Mouse (Mus musculus): Measurements from ENCODE around the gene Mt4.

Mt4 gene

DNA sequence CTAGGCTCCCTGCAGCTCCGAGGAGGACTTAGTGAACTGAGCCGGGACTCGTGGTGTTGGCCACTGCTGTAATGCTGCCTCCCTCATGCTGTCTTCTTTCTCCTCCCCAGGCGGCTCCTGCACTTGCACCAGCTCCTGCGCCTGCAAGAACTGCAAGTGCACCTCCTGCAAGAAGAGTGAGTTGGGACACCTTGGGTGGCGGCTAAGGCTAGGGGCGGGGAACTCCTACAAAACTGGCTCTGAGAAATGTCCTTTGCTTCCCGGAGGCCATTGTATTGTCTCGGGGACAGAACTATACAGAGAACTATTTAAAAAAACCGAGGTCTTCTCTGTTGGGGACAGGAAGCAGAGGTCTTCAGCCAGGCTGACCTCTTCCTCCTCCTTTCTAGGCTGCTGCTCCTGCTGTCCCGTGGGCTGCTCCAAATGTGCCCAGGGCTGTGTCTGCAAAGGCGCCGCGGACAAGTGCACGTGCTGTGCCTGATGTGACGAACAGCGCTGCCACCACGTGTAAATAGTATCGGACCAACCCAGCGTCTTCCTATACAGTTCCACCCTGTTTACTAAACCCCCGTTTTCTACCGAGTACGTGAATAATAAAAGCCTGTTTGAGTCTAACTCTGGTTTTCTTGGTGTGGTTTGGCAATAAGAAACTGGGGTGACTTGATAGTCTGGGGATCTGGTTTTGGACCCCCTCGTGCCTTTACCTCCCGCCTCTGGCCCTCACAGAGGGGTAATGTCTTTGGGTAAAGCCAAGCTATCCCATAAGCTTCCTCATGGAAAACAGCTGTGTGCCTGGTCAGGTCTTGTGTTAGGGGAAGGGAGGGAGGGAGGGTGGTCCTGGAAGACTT lies 42.9 kb downstream of the Mt4 start:
- DNase-seq = peak; percentile 23 to 40

DNA sequence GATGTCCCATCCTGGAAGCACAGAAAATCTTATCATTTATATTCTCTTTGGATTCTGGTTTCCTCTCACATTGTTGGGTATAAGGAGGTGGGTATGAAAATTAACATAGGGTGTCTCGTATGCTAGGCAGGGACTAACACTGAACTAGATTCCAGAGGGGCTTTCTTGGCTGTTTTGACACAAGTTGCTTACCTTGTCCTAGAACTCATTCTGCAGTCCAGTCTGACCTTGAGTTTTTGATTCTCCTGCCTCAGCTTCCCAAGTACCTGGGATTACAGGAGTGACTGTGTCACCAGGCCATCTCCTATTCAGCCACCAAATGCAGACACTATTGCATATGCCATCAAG lies 43.5 kb downstream of the Mt4 start:
- no peak for DNase-seq

DNA sequence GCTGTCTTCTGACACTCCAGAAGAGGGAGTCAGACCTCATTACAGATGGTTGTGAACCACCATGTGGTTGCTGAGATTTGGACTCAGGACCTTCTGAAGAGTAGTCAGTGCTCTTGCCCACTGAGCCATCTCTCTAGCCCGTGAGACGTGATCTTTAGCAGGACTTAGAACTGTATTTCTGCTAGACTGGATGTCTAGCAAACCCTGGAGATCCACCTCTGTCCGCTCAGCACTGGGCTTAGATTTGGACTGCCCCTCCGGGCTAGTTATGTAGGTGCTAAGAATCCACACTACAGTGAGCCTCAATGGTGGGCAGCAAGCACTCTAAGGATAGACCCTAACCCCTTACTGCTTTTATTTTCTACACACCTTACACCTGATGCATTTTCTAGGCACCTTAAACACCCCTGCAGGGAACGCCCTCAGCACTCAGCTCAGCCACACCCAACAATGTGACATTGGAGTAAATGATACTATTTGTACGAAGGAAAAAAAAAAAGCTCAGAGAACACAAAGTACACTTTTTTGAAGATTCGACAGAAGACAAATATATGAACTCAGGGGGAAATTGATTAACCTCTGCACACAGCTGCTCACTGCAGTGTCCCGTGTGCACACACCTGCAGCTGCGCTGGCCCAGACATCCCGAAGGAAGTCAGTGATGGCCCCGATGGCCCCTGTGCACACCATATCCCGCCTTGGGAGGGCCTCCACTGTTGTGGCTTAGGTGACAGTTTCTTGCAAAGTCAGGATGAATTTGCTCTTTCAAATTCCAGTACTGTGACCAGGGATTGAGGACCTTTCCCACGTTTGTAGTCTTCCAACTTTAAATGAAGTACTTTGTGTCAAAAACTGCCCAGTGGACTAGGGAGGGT lies 45.3 kb downstream of the Mt4 start:
- no peak for DNase-seq

DNA sequence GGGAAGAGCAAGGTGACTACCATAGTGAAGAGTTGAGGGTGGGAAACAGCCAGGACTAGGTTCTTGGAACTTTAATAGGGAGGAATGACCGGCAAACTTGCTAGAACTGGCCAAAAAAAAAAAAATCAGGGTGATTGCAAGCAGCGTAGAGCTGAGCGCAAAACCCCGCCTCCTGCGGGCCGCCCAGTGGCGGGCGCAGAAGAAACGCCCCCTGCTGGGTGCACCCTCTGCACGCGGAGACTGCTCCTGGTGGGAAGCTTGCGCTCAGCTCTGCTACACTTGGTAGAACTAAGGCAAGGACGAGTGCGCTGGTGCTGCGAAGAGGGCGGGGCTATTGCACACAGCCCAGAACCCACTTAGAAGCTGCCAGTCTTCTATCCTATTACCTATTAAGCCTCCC lies 46.1 kb downstream of the Mt4 start:
- DNase-seq = peak; percentile 86 to 91

DNA sequence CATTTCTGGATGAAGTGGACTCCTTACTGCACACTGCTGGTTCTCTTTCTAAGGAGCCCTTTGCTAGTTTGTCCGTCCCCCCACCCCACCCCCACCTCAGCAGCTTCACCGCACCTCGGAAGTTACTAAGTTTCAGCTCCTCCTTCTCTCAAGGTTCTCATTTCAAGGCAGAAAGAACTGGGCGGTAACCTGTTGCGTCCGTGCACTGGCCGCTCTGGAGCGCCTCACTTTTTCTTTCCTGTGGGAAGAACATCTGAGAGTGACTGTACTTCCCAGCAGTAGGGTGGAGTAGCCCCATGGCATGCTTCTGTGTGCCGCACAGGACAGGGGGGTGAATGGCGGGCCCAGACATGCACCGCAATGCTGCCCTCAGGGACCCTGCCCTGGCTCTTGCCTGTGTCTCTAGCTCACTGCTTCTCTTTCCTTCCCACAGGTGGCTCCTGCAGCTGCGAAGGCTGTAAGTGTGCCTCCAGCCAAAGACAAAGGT lies 47.4 kb downstream of the Mt4 start:
- DNase-seq = peak in 1 of 2 experiments; percentile 18

DNA sequence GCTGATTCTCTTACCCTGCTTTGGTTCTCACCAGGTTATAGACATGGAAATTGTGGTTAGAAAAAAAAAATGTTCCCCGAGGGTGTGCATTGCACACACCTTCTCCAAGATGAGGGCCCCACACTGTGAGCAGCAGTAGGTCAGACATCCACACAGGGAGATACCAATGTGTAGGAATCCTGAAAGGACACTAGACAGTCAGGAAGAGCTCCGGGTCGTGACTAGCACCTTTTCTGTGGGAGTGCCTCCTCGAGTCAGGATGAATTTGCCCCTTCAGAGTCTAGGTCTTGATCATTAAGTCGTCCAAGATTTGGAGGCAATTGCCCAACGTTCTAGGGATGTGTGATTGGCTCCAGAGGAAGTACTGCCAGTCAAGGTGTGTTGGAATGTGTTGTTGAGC lies 48.8 kb downstream of the Mt4 start:
- no peak for DNase-seq

DNA sequence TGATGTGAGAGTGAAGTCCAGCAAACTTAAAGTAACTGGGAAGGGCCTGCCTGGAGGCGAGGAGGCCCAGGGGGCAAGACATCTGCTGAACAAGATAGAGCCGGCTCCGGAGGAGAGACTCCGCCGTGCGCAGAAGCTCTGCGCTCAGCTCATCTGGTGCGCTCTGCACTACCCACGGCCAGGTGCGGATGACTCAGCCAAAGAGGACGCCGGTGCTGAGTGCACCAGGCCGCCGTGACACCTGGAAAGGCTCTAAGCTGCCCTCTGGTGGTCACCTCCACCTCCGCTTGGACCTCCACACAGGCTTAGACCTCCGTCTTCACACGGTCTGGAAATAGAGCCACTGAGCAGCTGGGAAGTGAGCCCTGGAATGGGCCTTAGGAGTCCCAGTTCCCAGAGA lies 49.5 kb downstream of the Mt4 start:
- DNase-seq = peak; percentile 89 to 93

DNA sequence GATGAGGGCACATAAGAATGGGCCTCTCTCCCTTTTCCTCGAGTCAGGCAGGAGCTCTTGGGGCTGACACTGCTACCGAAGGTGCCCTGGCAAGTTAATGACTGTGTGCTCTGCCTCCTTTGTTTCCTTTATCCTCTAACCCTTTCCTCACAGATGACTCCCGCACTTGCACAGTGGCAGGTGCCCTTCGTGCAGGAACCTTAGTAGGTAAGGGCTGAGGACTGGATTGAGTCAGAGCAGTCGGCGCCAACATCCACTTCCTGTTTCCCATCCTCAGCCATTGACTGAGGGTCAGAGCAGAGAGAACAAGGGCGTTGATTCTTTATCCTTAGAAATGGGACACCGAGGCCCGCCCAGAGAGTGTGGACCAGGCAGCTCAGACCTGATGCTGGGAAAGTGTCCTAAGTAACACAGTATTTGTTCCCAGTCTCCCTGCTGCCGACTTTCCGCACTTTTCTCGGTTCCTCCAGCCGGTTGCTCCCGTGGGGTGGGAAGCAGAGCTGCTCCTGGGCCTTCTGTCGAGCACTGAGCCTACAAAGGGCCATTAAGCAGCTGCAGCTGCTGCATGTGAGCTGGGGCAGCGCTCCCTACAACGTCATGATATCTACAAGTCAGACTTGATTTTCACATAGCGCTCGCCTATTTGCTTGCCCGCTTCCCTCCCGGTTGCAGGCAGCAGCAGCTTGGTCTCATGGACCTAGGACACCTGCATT lies 50.4 kb downstream of the Mt4 start:
- peak in 1 of 2 experiments; percentile 22 for DNase-seq

Data from kidney, postnatal 4 days (tissue).